Mouse (Mus musculus) layer of hippocampus, adult 8-10 months (tissue): ENCODE results near the gene Rcn3. TPM values are rescaled to one million over a fixed set of nuclear protein-coding genes. Genes with fewer than 3 reads are reported as not detected.

ENCODE experiments used
- DNase-seq, 2 experiments: peaks; one replicate each; pipeline ENCODE4 v3.0.0; 2022; ENCODE audit warnings: low spot score in 2 of 2
- microRNA-seq, 2 experiments: library from miRNA; unstranded; fragments of <30 nt; microRNA quantifications; one replicate each; pipeline ENCODE4 v1.2.0; 2022
- total RNA-seq, 4 experiments: library from RNA; stranded (reverse); gene quantifications; 2 replicates each; pipeline ENCODE4 v1.2.4; 2022

Rcn3 gene
- total RNA-seq, 4 experiments from 2014 or later: 9.9 to 13.9 (median 10.6) TPM

DNA sequence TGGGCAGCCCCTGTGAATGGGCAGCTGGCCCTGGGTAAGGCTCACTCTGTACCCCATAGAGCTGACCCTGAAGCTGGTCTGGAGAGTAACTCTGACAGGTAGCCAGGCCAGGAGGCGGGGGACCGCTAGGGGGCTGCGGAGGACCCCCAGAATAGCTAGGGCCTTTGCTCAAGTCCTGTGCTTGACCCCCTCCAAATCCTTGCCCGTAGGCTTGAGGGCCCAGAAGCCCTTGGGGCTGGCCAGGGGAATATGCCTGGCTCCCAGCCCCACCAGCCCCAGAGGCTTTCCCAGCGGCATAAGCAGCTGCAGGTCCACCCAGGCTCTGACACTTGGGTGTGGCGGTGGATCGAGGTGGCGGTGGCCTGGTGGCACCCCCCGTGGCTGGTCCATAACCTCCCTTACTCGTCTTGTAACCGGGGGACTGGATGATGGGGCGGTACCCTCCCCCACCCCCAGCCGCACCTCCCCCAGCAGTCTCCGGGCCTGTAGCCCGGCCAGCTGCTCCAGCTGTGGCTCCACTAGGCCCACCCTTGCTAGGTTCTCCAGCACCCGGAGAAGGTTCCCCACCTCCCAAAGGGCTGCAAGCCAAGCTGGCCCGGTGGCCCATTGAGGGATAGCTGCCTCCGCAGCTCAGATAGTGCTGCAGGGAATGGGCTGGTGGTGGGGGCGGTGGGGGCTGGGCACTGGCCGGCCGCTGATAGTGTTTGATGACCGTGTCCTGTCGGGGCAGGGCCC is 42.9 kb downstream of the Rcn3 start:
- DNase-seq: no peak

DNA sequence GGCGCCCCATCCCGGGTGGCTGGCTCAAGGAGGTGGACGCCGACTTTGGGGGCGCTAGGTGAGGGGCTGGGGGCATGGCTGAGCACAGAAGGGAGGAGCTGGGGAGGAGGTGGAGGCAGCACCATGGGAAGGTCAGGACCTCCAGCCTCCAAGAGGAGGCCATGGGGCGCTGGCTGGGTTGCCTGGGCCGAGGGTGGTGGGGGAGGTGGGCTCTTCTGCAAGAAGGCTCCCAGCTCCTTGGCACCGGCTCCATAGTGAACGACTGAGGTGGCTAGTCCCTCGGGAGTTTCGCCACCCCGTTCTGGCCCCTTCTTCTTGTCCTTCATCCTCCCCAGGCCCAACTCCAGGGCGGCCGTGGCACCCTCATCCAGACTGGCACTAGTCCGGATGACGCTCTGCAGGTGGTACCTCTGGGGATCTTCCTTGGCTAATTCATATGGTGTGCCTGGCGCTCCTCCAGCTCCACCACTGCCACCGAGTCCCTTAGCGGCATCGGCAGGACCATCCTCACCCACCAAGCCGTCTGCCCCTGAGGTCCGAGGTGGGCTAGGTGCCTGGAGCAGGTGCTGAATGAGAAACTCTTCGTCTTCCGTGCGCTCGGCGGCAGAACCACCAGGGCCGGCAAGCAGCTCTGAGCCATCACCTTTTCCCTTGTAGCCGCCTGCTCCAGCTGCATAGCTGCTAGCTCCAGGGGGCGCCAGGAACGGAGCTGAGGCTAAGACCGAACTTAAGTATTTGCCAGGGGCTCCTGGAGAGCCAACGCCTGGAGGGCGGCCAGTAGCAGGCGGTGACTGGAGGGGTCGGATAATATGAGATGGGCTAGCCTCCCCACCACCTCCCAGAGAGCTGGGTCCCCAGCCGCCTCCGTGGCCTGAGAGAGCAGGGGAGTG is 43.8 kb downstream of the Rcn3 start:
- DNase-seq: no peak

DNA sequence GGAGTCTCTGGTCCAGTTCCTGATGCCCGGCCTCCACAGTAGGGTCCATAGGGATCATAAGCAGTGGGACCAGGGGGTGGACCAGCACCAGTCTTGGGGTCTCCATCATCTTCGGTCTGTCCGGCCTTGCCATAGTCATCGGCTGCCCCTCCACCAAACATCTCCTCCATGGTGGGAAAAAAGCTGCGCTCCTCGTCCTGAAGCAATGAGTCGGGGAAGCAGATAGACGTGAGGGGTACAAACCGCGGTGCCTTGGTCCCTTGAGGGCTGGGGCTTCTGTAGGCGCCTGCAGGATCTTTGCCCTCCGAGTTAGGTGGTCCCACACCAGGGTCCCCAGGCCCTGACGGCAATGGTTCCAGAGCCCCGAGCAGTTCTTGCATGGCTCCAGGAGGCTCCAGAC is 44.5 kb downstream of the Rcn3 start:
- DNase-seq: no peak

DNA sequence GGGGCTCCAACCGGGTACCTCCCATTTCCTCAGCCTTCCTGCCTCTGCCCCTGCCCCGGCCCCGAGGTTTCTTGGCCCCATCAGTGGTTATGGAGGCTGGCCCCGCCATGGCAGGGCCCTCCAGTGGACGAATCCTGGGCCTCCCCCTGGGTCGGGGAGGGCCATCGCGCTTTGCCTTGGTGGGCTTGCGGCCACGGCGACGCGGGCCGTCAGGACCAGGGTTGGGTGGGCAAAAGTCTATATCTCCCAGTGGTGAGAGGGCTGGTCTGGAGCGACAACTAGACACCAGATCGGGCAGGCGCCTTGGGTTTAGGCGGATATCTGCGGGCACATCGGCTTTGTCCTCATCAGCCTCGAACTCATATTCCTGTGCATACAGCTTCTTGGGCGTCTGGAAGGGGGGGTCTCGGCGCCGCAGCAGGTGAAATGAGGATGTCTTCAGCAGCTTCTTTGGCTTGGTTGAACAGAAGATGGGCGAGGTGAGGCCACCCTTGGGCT is 45.1 kb downstream of the Rcn3 start:
- DNase-seq: no peak

DNA sequence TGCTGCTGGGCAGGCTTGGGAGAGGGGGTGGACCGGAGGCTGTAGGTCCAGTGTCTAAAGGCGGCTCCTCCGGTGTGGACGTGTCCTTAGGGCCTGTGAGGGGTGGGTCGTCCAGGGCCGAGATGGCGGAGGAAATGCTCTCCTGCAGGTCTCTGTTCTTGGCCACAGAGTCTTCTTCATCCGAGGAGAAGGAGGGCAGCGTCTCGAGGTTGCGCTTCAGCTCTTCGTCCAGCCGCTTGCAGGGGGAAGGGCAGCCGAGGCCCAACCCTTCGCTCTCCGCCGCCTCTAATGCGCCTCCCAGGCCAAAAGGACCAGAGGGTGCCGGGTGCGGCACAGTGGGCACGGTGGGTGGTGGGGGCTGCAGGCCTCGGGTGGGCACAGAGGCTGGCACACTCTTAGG is 46.3 kb downstream of the Rcn3 start:
- DNase-seq: no peak

DNA sequence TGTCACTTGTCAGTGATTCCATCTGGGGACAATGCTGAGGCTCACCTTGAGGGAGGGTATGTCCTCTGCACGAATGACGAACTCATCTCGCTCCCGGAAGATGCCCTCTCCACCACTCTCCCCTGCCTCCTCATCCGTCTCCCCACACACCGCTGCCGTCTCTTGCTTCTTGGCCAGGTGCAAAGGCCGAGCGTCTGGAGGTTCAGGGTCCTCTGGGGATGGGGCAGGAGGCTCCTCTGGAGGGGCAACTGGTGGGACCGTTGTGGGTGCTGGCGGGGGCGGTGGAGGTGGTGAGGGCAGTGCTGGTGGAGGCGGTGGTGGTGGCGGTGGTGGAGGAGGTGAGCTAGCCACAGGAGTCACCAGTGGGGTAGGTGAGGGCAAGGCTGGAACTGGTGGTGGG is 48.7 kb downstream of the Rcn3 start:
- no peak for DNase-seq

DNA sequence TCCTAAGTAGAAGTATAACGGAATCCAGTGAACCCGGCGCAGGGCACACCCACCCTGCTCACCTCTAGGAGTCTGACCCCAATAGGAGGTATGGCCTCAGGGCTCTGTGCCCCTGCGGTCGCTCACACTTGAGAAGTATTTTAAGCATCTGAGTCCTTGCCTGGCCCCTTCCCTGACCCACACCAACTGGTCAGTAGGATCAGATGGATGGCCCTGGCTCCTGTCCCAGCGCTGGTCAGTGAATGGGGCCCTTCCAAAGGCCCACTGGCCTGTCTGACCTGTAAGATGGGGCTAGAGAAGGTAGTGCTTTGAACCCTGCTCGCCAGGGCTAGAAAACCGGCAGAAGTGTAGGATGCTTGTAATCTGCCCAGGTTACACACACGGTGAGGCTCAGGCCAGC is 51.2 kb downstream of the Rcn3 start:
- no peak for DNase-seq

DNA sequence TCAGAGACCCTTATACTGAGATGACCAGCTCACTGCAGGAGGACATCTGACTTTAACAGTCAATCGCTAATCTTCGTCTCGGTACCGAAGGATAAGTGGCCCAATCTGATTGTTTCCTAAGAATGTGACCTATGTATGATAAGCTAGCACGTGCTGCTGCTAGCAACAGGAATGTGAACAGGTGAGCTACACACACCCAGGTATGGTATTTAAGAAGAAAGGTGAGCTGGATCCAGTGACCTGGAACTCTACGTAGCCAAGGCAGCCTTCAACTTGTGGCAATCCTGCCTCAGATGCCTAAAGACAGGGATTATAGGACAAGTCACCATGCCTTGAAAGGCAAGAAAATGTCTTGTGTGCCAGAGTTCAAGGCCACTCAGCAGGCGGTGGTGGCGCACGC is 53.6 kb downstream of the Rcn3 start:
- DNase-seq: no peak

DNA sequence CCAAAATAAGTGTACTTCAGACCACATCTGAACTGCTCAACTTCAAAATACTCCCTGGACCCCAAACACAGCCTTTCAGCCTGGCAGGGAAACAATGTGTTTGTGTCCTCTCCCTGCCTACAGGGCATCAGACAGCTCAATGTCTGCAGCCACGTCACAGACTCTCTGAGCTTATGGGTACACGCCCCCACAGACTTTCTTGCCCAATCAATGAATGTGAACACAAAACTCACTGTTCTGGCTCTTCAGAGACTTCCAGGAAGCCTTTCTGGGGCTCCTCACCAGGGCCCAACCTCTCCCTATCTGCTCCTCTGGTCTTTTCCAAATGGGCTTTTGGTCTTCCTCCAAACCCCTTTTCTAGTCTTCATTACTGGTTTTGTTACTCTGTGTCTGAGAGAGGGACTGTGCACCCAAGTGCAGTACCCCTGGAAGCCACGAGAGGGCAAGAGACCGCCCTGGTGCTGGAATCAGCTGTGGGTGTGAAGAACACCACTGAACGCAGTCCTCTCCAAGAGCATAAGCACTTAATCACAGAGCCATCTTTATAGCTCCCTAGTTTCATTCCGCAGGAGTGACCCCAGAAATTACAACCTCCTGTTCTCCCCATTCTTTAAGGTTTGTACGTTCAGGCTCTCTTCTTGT is 54.2 kb downstream of the Rcn3 start:
- DNase-seq: no peak

DNA sequence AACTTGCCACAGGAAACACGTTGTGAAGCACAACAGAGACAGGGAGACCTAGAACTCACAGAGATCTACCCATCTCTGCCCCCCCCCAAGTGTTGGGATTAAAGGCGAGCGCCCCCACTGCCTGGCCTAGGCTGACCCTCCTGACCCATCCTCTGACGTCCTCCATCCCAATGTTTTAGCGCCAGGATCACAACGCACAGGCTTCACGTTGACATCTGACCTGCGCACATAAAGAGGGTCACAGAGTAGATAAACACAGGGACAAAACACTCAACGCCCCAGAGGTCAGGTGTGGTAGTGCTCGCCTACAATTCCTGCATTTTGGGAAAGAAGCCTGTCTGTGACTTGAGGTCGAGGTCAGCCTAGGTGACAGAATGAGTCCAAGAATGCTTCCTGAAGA is 55.3 kb downstream of the Rcn3 start:
- DNase-seq: no peak

DNA sequence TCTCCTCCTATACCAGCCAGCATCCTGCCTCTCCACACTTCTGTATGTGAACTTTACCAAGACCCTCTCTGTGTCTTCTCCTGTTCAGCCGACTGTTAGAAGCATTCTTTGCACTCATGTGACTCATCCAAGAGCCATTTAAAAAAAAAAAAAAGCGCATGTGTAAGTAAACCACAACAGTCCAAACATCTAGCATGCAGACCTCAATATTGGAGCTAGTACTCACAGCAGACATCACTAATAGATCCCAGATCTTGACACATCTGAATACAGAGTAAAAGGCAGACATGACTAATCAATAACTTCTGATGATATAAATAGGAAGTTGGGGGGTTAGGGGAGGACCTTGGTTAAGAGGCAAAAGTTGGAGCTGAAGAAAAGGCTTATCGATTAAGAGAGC is 56.4 kb downstream of the Rcn3 start:
- no peak for DNase-seq

DNA sequence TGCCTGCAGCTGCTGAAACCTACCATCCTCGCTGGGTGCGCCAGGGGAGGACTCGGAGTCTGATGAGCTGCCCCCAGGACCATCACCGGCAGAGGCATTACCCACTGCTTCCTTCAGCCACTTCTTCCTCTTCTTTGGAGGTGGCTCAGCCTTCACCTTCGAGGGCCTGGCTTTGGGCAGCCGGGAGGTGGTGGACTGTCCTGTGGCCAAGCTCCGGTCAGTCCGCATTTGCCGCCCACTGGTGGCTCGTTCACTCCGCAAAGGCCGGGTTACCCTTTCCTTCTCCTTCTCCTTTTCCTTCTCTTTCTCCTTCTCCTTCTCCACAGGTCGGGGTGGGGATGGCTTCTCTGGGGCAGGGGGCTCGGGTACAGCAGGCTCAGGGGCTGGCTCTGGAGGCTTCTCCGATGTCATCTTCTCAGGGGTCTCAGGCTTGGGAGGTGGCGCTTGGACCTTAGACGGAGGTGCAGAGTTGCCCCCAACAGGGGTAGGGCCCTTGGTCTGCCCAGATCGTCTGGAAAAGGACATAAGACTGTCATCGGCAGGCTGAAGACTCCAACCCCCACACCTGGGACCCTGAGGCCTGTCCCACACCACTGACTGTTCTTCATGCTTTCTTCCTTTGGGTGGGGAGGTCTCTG is 58.2 kb downstream of the Rcn3 start:
- no peak for DNase-seq

Small RNA genes within 50 kb of the gene (microRNA-seq; reads per million reads assigned to microRNA genes)
- gene Mir150 (875 to 1,234 reads per million in 2 experiments), gene Mir5121 (8.3 to 16.9 reads per million in 2 experiments)

Other genes with a start within 250 kb of the Rcn3 start
- 10 to 100 TPM; 66.3 to 72.6 (median 71.0) TPM for gene Akt1s1, start 243.2 kb downstream of the Rcn3 start, total RNA-seq
- gene Tbc1d17, start 243.1 kb downstream of the Rcn3 start, total RNA-seq: 10 to 100 TPM; 71.9 to 92.1 (median 73.8) TPM
- gene Pnkp, start 235.1 kb downstream of the Rcn3 start, total RNA-seq: 10 to 100 TPM; 29.8 to 37.7 (median 32.4) TPM
- gene Ptov1, start 222.4 kb downstream of the Rcn3 start, total RNA-seq: 100 to 1,000 TPM; 310 to 354 (median 329) TPM
- 100 to 1,000 TPM in 3 of 4 experiments, 10 to 100 TPM in 1; 89.6 to 111 (median 107) TPM for gene Med25, start 199.5 kb downstream of the Rcn3 start, total RNA-seq
- gene Fuz, start 196.1 kb downstream of the Rcn3 start, total RNA-seq: 10 to 100 TPM; 22.9 to 30.0 (median 26.7) TPM
- 100 to 1,000 TPM; 274 to 323 (median 303) TPM for gene Ap2a1, start 162.7 kb downstream of the Rcn3 start, total RNA-seq
- under 1 TPM; 0.37 to 0.85 (median 0.67) TPM for gene Tsks, start 149.0 kb downstream of the Rcn3 start, total RNA-seq
- 100 to 1,000 TPM; 123 to 144 (median 137) TPM for gene Cpt1c, start 117.4 kb downstream of the Rcn3 start, total RNA-seq
- 100 to 1,000 TPM; 167 to 173 (median 172) TPM for gene Prmt1, start 105.7 kb downstream of the Rcn3 start, total RNA-seq
- gene Irf3, start 94.6 kb downstream of the Rcn3 start, total RNA-seq: 10 to 100 TPM; 42.1 to 52.0 (median 45.0) TPM
- gene Bcl2l12, start 93.5 kb downstream of the Rcn3 start, total RNA-seq: 1 to 10 TPM; 2.3 to 6.1 (median 4.3) TPM
- gene Scaf1, start 75.9 kb downstream of the Rcn3 start, total RNA-seq: 100 to 1,000 TPM; 163 to 173 (median 167) TPM
- gene Rras, start 74.3 kb downstream of the Rcn3 start, total RNA-seq: 10 to 100 TPM; 13.7 to 16.8 (median 15.2) TPM
- 10 to 100 TPM; 72.9 to 75.3 (median 73.6) TPM for gene Prr12, start 39.3 kb downstream of the Rcn3 start, total RNA-seq
- 10 to 100 TPM; 42.2 to 53.5 (median 49.8) TPM for gene Nosip, start 29.8 kb downstream of the Rcn3 start, total RNA-seq
- 1 to 10 TPM; 6.5 to 7.6 (median 6.9) TPM for gene Prrg2, start 29.5 kb downstream of the Rcn3 start, total RNA-seq
- gene Fcgrt, start 11.6 kb upstream of the Rcn3 start, total RNA-seq: 10 to 100 TPM; 16.8 to 23.4 (median 20.1) TPM
- gene Rps11, start 32.2 kb upstream of the Rcn3 start, total RNA-seq: 100 to 1,000 TPM; 439 to 619 (median 513) TPM
- gene Rpl13a, start 36.5 kb upstream of the Rcn3 start, total RNA-seq: 1,000 to 10,000 TPM in 1 of 4 experiments, 100 to 1,000 TPM in 3; 731 to 1,022 (median 859) TPM
- gene Gm45713, start 44.0 kb upstream of the Rcn3 start, total RNA-seq: not detected
- gene Flt3l, start 44.2 kb upstream of the Rcn3 start, total RNA-seq: 10 to 100 TPM; 10.0 to 12.0 (median 10.4) TPM
- gene Pih1d1, start 62.1 kb upstream of the Rcn3 start, total RNA-seq: 10 to 100 TPM; 37.5 to 56.7 (median 46.3) TPM
- 10 to 100 TPM; 16.9 to 18.6 (median 17.6) TPM for gene Aldh16a1, start 62.4 kb upstream of the Rcn3 start, total RNA-seq
- gene Slc17a7, start 71.7 kb upstream of the Rcn3 start, total RNA-seq: 1,000 to 10,000 TPM; 1,166 to 1,245 (median 1,206) TPM
- gene Gfy, start 87.3 kb upstream of the Rcn3 start, total RNA-seq: under 1 TPM in 2 of 4 experiments, not detected in 2; 0.20 to 0.51 TPM
- gene Pth2, start 88.8 kb upstream of the Rcn3 start, total RNA-seq: not detected
- 1 to 10 TPM; 2.5 to 4.8 (median 3.6) TPM for gene Ccdc155, start 112.7 kb upstream of the Rcn3 start, total RNA-seq
- 1 to 10 TPM; 2.1 to 3.3 (median 2.6) TPM for gene Dkkl1, start 119.9 kb upstream of the Rcn3 start, total RNA-seq
- 1 to 10 TPM; 2.2 to 5.4 (median 3.7) TPM for gene Tead2, start 123.5 kb upstream of the Rcn3 start, total RNA-seq
- 10 to 100 TPM in 2 of 4 experiments, 1 to 10 TPM in 2; 6.3 to 34.1 (median 18.1) TPM for gene Cd37, start 146.9 kb upstream of the Rcn3 start, total RNA-seq
- 1 to 10 TPM; 1.9 to 3.4 (median 2.6) TPM for gene Slc6a16, start 148.9 kb upstream of the Rcn3 start, total RNA-seq
- not detected for gene Slc6a21, start 185.3 kb upstream of the Rcn3 start, total RNA-seq
- 10 to 100 TPM; 16.0 to 25.6 (median 19.4) TPM for gene Trpm4, start 241.6 kb upstream of the Rcn3 start, total RNA-seq
- under 1 TPM in 2 of 4 experiments, not detected in 2; 0.21 to 0.39 TPM for gene Hrc, start 243.1 kb upstream of the Rcn3 start, total RNA-seq